Mouse (Mus musculus) spleen, embryonic (tissue): Measurements from ENCODE around the gene Ssxb8.
"Not testable (repeated sequence)": the region's sequence is repeated elsewhere in the genome, so short reads cannot be mapped to it uniquely, and the experiment has no call there.

ENCODE experiments used
- CTCF ChIA-PET: fragments of 350-600 bp; sonication (Branson Sonifier 250); formaldehyde crosslinking; loops from one replicate; lab custom pipeline; 2022; lab: Charles Lee

Gene Ssxb8

GRCm38 (mm10) chrX:8690744-8691143, at the start of gene Ssxb8:
Gene Ssxb8, minus strand, starts transcription at chrX:8690844.
- CTCF ChIA-PET: not testable (repeated sequence)

- CTCF ChIA-PET: no interaction called here
These were observed 42.3 kb upstream of the Ssxb8 start for GRCm38 (mm10) chrX:8732907-8733306.

GRCm38 (mm10) chrX:8663085-8663484, 27.6 kb downstream of the Ssxb8 start:
- CTCF ChIA-PET: no interaction called here
